Mouse (Mus musculus): Measurements from ENCODE around the gene Erc2.

Erc2 gene

GRCm38 (mm10) chr14:28522611-28523010 is 900.4 kb downstream of the Erc2 start:
- in situ Hi-C loops (cut with MseI, MboI), result loop anchor here (25.0 kb wide), 2 partner anchors 435 to 710 kb away; no protein-coding TSS in a partner anchor

- in situ Hi-C loops (cut with MseI, MboI), result no loop called here
These were observed 903.3 kb downstream of the Erc2 start for GRCm38 (mm10) chr14:28525566-28525965.

Measured in mouse trophoblast stem cell (cell line).